Mouse (Mus musculus): ENCODE results near the gene Gm28230.

Gm28230 gene

GRCm38 (mm10) chr2:74763976-74764375 is 37.4 kb downstream of the Gm28230 start:
- no peak for DNase-seq (ENCODE audit: low spot score)

GRCm38 (mm10) chr2:74774359-74774758 is 47.8 kb downstream of the Gm28230 start:
- DNase-seq (ENCODE audit: low spot score): no peak

GRCm38 (mm10) chr2:74777536-74778275 is 51.2 kb downstream of the Gm28230 start:
- DNase-seq (ENCODE audit: low spot score): no peak

- no peak for DNase-seq (ENCODE audit: low spot score)
These were observed 54.9 kb downstream of the Gm28230 start for GRCm38 (mm10) chr2:74781386-74781785.

- no peak for DNase-seq (ENCODE audit: low spot score)
These were observed 69.0 kb downstream of the Gm28230 start for GRCm38 (mm10) chr2:74795531-74795930.

All from spleen, adult 12 weeks (tissue).